Mouse (Mus musculus): Measurements from ENCODE around the gene Taar7a.

- TF ChIP-seq GATA1 (IDR thresholded peaks at IDR 0.05; ENCODE audit: low read length), result no peak
- TF ChIP-seq TAL1 (IDR thresholded peaks at IDR 0.05; ENCODE audit: low read length), result no peak
Measured at GRCm38 (mm10) chr10:24008143-24008542, 14.9 kb upstream of the Taar7a start.
